Comparison of ENCODE assay signal across 17 mouse cellular contexts in genomic region chr16:93513616-93514041, GRCm38 (mm10).
DNase-seq lines count a peak whose midpoint lies in the region; ATAC-seq and TF ChIP-seq lines count a peak whose summit lies in the region.
"Had no signal": no experiment of that assay in that cellular context is flagged by ENCODE, and none has a peak within 500 bp of the region (broad histone marks: within the 10 kb centered on the region; RNA-seq: fewer than 3 reads in every experiment).

No protein-coding gene starts in this region.

- H3K9ac ChIP-seq in lung, embryonic 15.5 days: no peak overlapping the region
- H3K9ac ChIP-seq in lung, postnatal 0 days (replicated peaks; ENCODE audit: low read depth): no peak overlapping the region
- H3K9ac ChIP-seq in stomach, embryonic 14.5 days (replicated peaks; ENCODE audit: low read depth, low read length): no peak overlapping the region
- H3K9ac ChIP-seq: forebrain, embryonic 12.5 days; heart, embryonic 15.5 days; hindbrain, embryonic 13.5 days had no signal

- WGBS in lung, embryonic 15.5 days: 57% methylated on average over 5 of the region's 5 CpGs
- 52% methylated on average over 5 of the region's 5 CpGs for WGBS in lung, postnatal 0 days
- WGBS in stomach, embryonic 14.5 days: 71% methylated on average over 5 of the region's 5 CpGs

- no peak overlapping the region for H3K4me3 ChIP-seq in lung, embryonic 15.5 days
- H3K4me3 ChIP-seq in lung, postnatal 0 days (ENCODE audit: low read depth, low read length): no peak overlapping the region
- H3K4me3 ChIP-seq in stomach, embryonic 14.5 days (ENCODE audit: low read depth, low read length): no peak overlapping the region
- H3K4me3 ChIP-seq: forebrain, embryonic 12.5 days; heart, adult 2 months; heart, embryonic 15.5 days; hindbrain, embryonic 13.5 days had no signal

- no peak for DNase-seq in lung, postnatal 10 days
- DNase-seq in lung, postnatal 0 days (ENCODE audit: low spot score): peak; percentile 91
- DNase-seq in neural tube, embryonic 10.5 days (ENCODE audit: extremely low spot score, low spot score): no peak
- no peak for DNase-seq in layer of hippocampus, postnatal 36 days
- DNase-seq: adrenal gland, adult 2 months; adrenal gland, postnatal 25 days; cerebellum, adult 2 months; gastrocnemius, postnatal 10 days; heart, adult 2 months; heart, postnatal 14 days had no signal

- peak overlapping the region; percentile 34 for H3K27ac ChIP-seq in lung, embryonic 15.5 days
- no peak overlapping the region for H3K27ac ChIP-seq in lung, postnatal 0 days (ENCODE audit: low read length)
- H3K27ac ChIP-seq in stomach, embryonic 14.5 days (ENCODE audit: low read length): no peak overlapping the region
- H3K27ac ChIP-seq: forebrain, embryonic 12.5 days; heart, adult 2 months; heart, embryonic 15.5 days; hindbrain, embryonic 13.5 days had no signal

- H3K4me2 ChIP-seq in lung, embryonic 15.5 days: no peak overlapping the region
- no peak overlapping the region for H3K4me2 ChIP-seq in lung, postnatal 0 days (replicated peaks; ENCODE audit: low read depth, low read length)
- H3K4me2 ChIP-seq in stomach, embryonic 14.5 days (replicated peaks; ENCODE audit: low read depth, low read length): no peak overlapping the region
- H3K4me2 ChIP-seq: forebrain, embryonic 12.5 days; heart, embryonic 11.5 days; heart, embryonic 15.5 days; hindbrain, embryonic 13.5 days had no signal

- H3K36me3 ChIP-seq in lung, embryonic 15.5 days: no peaks in the 10 kb centered on the region
- no peaks in the 10 kb centered on the region for H3K36me3 ChIP-seq in lung, postnatal 0 days (ENCODE audit: insufficient read depth, low read length)
- no peaks in the 10 kb centered on the region for H3K36me3 ChIP-seq in stomach, embryonic 14.5 days (ENCODE audit: control insufficient read depth, insufficient read depth, low read length)
- H3K36me3 ChIP-seq: forebrain, embryonic 12.5 days; heart, embryonic 15.5 days; hindbrain, embryonic 13.5 days had no signal

- H3K4me1 ChIP-seq in lung, embryonic 15.5 days: no peaks in the 10 kb centered on the region
- H3K4me1 ChIP-seq in lung, postnatal 0 days (ENCODE audit: insufficient read depth, low read depth, low read length): no peaks in the 10 kb centered on the region
- 0 out of 2 replicates have a peak, but pooled peaks cover 2% of the 10 kb centered on the region for H3K4me1 ChIP-seq in stomach, embryonic 14.5 days (ENCODE audit: control insufficient read depth, insufficient read depth, low read length)
- H3K4me1 ChIP-seq: forebrain, embryonic 12.5 days; heart, embryonic 15.5 days had no signal

- TF ChIP-seq EP300 in lung, postnatal 0 days (IDR thresholded peaks at IDR 0.05): peak; percentile 75

- peak; percentile 46; the same call in 1 of the 2 replicates for ATAC-seq in lung, embryonic 15.5 days (ENCODE audit: borderline replicate concordance, extremely low read depth, low FRiP score, low TSS enrichment)
- peak; percentile 93 for ATAC-seq in lung, postnatal 0 days
- ATAC-seq in stomach, embryonic 14.5 days (ENCODE audit: insufficient number of reproducible peaks, insufficient read depth, low FRiP score, low read depth): 0 out of 2 replicates have a peak, but pooled peaks have one; percentile 33
- ATAC-seq: forebrain, embryonic 16.5 days had no signal

- no peak for TF ChIP-seq CTCF in lung, postnatal 0 days (IDR thresholded peaks at IDR 0.05)

- H3K27me3 ChIP-seq in lung, embryonic 15.5 days: no peaks in the 10 kb centered on the region
- no peaks in the 10 kb centered on the region for H3K27me3 ChIP-seq in lung, postnatal 0 days (replicated peaks; ENCODE audit: insufficient read depth, low read length)
- H3K27me3 ChIP-seq in stomach, embryonic 14.5 days (ENCODE audit: control insufficient read depth, insufficient read depth, low read length): no peaks in the 10 kb centered on the region
- H3K27me3 ChIP-seq: forebrain, embryonic 12.5 days; hindbrain, embryonic 13.5 days had no signal

- H3K9me3 ChIP-seq in lung, embryonic 15.5 days: no peaks in the 10 kb centered on the region
- H3K9me3 ChIP-seq in lung, postnatal 0 days (ENCODE audit: low read length): no peaks in the 10 kb centered on the region
- no peaks in the 10 kb centered on the region for H3K9me3 ChIP-seq in stomach, embryonic 14.5 days (ENCODE audit: control insufficient read depth, low read depth, low read length)
- H3K9me3 ChIP-seq: forebrain, embryonic 12.5 days; heart, embryonic 15.5 days had no signal

Comparison
In these comparisons a context has a peak if more than half of its experiments do, and no peak if none do; other contexts are left out.
1. ATAC-seq: peak in every context shown above with its lines; median percentile 93 in lung, postnatal 0 days; 46 in lung, embryonic 15.5 days; 33 in stomach, embryonic 14.5 days.